Mouse (Mus musculus) ES-E14 (cell line): Measurements from ENCODE around the gene Best3. TPM values are rescaled to one million over a fixed set of nuclear protein-coding genes. Genes with fewer than 3 reads are reported as not detected.
A peak's percentile ranks its signal among the peaks of the same experiment; 100 is the strongest.

Experiments used
- DNase-seq: peaks from one replicate; pipeline ENCODE4 v3.0.0-alpha.2; 2013; ENCODE audit warnings: low read depth, low spot score
- H3K27ac ChIP-seq: 2 replicates; pipeline ENCODE4 v1.5.1; 2012; ENCODE audit warnings: low read depth, mild to moderate bottlenecking, low read length, moderate library complexity, mixed read lengths; ENCODE audit not compliant: poor library complexity, insufficient read depth, severe bottlenecking
- H3K36me3 ChIP-seq: 2 replicates; pipeline ENCODE4 v1.6.1; 2012; ENCODE audit warnings: mild to moderate bottlenecking, low read length, moderate library complexity, mixed read lengths; ENCODE audit not compliant: control insufficient read depth, poor library complexity, insufficient read depth, severe bottlenecking
- H3K4me1 ChIP-seq, 2 experiments: fragments of 150-350 bp in 1 of 2; sonication (generic) in 1 of 2; 2 replicates each; pipeline ENCODE4 v1.6.1; 2012; ENCODE audit warnings: low read length in 2 of 2, mild to moderate bottlenecking in 1 of 2, mixed read lengths in 1 of 2; ENCODE audit not compliant: control insufficient read depth in 2 of 2, insufficient read depth in 2 of 2, poor library complexity in 1 of 2
- H3K4me3 ChIP-seq, 2 experiments: fragments of 150-350 bp in 1 of 2; sonication (generic) in 1 of 2; 2 replicates each; pipeline ENCODE4 v1.5.1; 2012; ENCODE audit warnings: low read length in 2 of 2, low read depth in 1 of 2, mild to moderate bottlenecking in 1 of 2, mixed read lengths in 1 of 2; ENCODE audit not compliant: insufficient read depth in 1 of 2, poor library complexity in 1 of 2, severe bottlenecking in 1 of 2
- H3K9ac ChIP-seq: 2 replicates; pipeline ENCODE4 v1.6.1; 2012; ENCODE audit warnings: low read depth, mild to moderate bottlenecking, low read length, mixed read lengths; ENCODE audit not compliant: poor library complexity, insufficient read depth, severe bottlenecking
- H3K9me3 ChIP-seq: fragments of 150-350 bp; sonication (generic); 2 replicates; pipeline ENCODE4 v1.6.1; 2012; ENCODE audit warnings: low read depth, mild to moderate bottlenecking, low read length; ENCODE audit not compliant: control insufficient read depth, insufficient read depth
- CHD2 ChIP-seq: IDR thresholded peaks from 2 replicates; pipeline ENCODE4 v1.6.1; 2014; ENCODE audit warnings: mild to moderate bottlenecking, low read depth, low read length, inconsistent platforms
- HCFC1 ChIP-seq: IDR thresholded peaks from 2 replicates; pipeline ENCODE4 v1.6.1; 2012; ENCODE audit warnings: low read length, inconsistent platforms, borderline replicate concordance; ENCODE audit not compliant: insufficient read depth
- MAFK ChIP-seq: IDR thresholded peaks from 2 replicates; pipeline ENCODE4 v1.6.1; 2014; ENCODE audit warnings: mild to moderate bottlenecking, low read depth, low read length, inconsistent platforms; ENCODE audit not compliant: insufficient read depth
- ZC3H11A ChIP-seq: IDR thresholded peaks from 2 replicates; pipeline ENCODE4 v1.6.1; 2012; ENCODE audit warnings: low read depth, mild to moderate bottlenecking, inconsistent platforms, low read length, borderline replicate concordance
- ZNF384 ChIP-seq: IDR thresholded peaks from 2 replicates; pipeline ENCODE4 v1.6.1; 2012; ENCODE audit warnings: low read depth, low read length, inconsistent platforms
- in situ Hi-C, 2 experiments: fragments of 600-800 bp; cut with MboI; formaldehyde crosslinking; loops; one replicate each; pipeline ENCODE4 v1.15.1; 2025; ENCODE audit warnings: low sequenced_read_pairs in 2 of 2, inconsistent platforms in 1 of 2; ENCODE audit not compliant: unreplicated experiment in 2 of 2
- total RNA-seq: library from RNA; depleted of rRNA; stranded (reverse); fragments of 300-350 nt; gene quantifications from 2 replicates; pipeline ENCODE4 v1.2.3, GENCODE M21; 2012

The Best3 gene
- total RNA-seq, 1 experiment: 0.36 TPM

GRCm38 (mm10) chr10:116948414-116948813 lies 37.7 kb upstream of the Best3 start:
- Histone ChIP-seq H3K9me3 (no peaks in the 10 kb centered on the region), H3K27ac (no peak overlapping the region), H3K9ac (no peak overlapping the region), H3K4me3 (no peak overlapping the region), H3K36me3 (no peaks in the 10 kb centered on the region; the same call in 1 of the 2 replicates), H3K4me1 (peaks cover 0 to 12% of the 10 kb centered on the region in 2 experiments; a peak in 3 of 4 replicates)
- DNase-seq: no peak
- TF ChIP-seq ZC3H11A: no peak
- in situ Hi-C loops: no loop called here

- no peaks in the 10 kb centered on the region; the same call in 1 of the 2 replicates for H3K36me3 ChIP-seq
- no peak for DNase-seq
- no peaks in the 10 kb centered on the region for H3K9me3 ChIP-seq
- H3K9ac ChIP-seq: peak overlapping the region; percentile 97
- TF ChIP-seq HCFC1: no peak
- peak overlapping the region; percentile 90 for H3K27ac ChIP-seq
- peaks cover 0 to 12% of the 10 kb centered on the region in 2 experiments; a peak in 3 of 4 replicates for H3K4me1 ChIP-seq
- H3K4me3 ChIP-seq: peak overlapping the region; percentile 88 to 100
- in situ Hi-C loops: no loop called here
Measured at GRCm38 (mm10) chr10:116949111-116950008, 36.8 kb upstream of the Best3 start.

- peaks cover 0 to 8% of the 10 kb centered on the region in 2 experiments; a peak in 3 of 4 replicates for H3K4me1 ChIP-seq
- H3K36me3 ChIP-seq: no peaks in the 10 kb centered on the region; the same call in 1 of the 2 replicates
- TF ChIP-seq ZNF384: no peak
- TF ChIP-seq MAFK: no peak
- no peak for TF ChIP-seq CHD2
- no peak for TF ChIP-seq ZC3H11A
- no peak for TF ChIP-seq HCFC1
- H3K27ac ChIP-seq: peak within 1 kb of the TSS; percentile 90
- in situ Hi-C loops: no loop called here
- no peaks in the 10 kb centered on the region for H3K9me3 ChIP-seq
- peak; percentile 70 for DNase-seq
- H3K9ac ChIP-seq: peak within 1 kb of the TSS; percentile 97
- H3K4me3 ChIP-seq: peak within 1 kb of the TSS; percentile 88 to 100
Measured at GRCm38 (mm10) chr10:116950009-116950769, 35.9 kb upstream of the Best3 start, which contains the start of gene Rab3ip. TSS of gene Rab3ip (minus strand) at chr10:116950769.

- H3K27ac ChIP-seq: no peak overlapping the region; the same call in 1 of the 2 replicates
- peaks cover 0 to 6% of the 10 kb centered on the region in 2 experiments; a peak in 3 of 4 replicates for H3K4me1 ChIP-seq
- no peaks in the 10 kb centered on the region for H3K9me3 ChIP-seq
- in situ Hi-C loops: no loop called here
- peak overlapping the region; percentile 7 to 66; a peak in 3 of 4 replicates for H3K4me3 ChIP-seq
- H3K9ac ChIP-seq: no peak overlapping the region
- no peak for TF ChIP-seq CHD2
- TF ChIP-seq ZNF384: no peak
- no peaks in the 10 kb centered on the region; the same call in 1 of the 2 replicates for H3K36me3 ChIP-seq
- no peak for DNase-seq
Measured at GRCm38 (mm10) chr10:116950886-116951285, 35.2 kb upstream of the Best3 start.
